Mouse (Mus musculus): Measurements from ENCODE around the gene Islr2.

Islr2 gene

DNA sequence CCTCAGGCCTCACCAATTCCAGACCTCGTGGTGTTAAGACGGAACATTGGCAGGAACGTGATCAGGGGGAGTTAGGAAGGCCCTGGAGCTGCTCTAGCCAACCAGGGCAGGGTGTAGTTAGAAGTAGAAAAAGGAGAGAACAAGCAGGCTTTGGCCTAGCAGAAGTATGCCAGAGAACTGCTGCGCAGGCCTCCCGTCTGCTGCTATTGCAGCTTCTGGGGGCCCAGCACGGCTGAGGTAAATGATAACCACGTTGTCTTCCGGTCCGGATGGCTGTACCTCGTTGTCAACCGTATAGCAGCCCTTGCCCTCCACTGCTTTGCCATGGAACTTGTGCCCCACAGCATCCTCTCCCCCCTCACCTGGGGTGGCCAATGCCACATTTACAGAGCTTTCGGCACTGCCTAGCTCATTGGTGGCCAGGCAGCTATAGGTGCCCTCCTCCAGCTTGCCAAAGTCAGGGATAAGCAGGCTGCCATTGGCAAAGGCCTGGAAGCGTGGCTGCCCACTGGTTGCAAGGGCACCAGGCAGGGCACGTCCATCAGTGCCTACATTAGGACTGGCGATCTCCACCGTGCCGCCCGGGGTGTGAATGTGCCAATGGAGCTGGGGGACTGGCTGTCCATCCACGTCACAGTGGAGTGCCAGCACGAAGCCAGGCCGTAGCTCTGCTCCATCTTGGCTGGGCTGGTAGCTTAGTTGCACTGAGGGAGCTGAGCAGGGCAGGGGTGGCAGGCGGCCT, 47.1 kb downstream of the Islr2 start:
- DNase-seq (ENCODE audit: low spot score in 2 of 2): no peak

DNA sequence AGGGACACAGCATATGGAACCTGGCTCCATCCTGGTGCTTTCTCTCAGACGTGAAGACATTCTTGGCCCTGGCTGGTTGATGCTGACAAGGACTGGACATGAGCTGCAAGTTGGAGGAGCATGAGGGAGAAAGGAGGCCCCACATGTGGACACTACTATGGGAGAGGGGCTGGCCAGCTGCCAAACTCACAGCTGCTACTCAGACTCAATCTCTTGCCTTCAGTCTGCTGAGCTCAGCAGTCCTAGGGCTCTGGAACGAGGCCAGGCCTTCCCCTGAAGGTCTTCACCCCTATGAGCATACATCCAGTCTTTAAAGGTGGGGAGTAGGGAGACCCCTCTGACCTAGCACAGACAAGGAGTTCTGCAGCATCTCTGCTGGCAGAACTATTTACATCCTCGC, 48.8 kb downstream of the Islr2 start:
- DNase-seq (ENCODE audit: low spot score in 2 of 2): peak in 1 of 2 experiments; percentile 28

DNA sequence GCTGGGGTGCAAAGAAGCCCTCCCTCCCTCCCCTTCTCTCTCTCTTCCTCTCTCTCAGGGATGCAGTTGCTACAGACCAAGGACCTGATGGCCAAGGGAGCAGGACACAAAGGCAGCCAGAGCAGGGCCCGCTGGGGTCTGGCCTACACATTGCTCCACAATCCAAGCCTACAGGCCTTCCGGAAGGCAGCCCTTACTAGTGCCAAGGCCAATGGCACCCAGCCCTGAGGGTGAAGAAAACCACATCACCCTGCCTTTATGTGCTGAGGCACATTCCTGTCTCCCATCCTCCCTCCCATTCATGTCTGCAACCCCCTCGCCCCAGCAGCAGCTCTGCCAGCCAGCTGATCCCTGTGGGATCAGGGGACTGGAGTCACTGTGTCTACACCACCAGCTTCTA, 51.0 kb downstream of the Islr2 start:
- DNase-seq (ENCODE audit: low spot score in 2 of 2): no peak

DNA sequence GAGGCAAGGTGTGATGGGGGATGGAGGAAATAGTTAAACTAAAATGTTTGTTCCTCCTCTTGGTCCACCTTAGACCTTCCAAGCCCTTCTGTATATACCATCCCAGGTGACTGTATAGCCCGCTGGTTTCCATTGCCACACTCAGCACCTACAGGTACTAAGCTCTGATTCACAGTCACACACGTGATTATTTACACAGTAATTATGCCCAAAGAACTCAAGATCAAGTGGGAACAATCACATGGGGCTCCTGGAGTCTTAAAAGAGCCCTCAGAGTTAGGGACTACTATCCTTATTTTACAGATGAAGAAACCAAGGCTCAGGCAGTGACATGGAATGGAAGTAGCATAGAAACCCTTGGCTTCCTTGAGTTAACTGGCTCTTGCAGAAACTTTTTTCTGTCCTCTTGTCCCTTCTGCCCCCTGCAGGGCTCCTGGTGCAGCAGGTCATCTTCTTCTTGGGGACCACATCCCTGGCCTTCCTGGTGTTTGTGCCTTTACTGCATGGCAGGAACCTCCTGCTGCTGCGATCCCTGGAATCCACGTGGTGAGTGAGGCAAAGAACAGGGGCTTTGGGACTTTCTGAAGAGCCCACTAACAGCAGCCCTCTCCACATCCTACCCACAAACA, 53.3 kb downstream of the Islr2 start:
- no peak for DNase-seq (ENCODE audit: low spot score in 2 of 2)

DNA sequence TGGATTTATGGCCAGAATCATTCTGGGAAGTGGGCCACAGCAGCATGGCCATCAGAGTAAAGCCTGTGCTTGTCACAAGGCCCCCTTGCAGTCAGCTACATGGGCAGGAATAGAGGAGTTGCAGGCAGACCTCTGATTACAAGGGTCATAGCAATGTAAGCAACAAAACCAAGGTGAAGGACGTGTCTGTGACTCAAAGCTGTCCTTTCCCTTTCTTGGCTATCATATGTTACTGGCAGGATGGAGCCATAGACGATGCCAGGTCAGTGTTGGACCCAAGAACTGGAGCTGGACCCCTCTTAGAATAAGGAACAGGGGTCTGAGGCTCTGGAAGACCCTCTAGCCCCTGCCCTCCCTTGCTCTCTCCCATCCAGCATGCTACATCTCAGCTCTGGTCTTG, 55.3 kb downstream of the Islr2 start:
- DNase-seq (ENCODE audit: low spot score in 2 of 2): no peak
